Mouse (Mus musculus) lung, postnatal 25 days (tissue): ENCODE measurements around the gene Tpx2.

ENCODE experiments used
- DNase-seq: peaks from one replicate; pipeline ENCODE4 v3.0.0; 2022; ENCODE audit warnings: low spot score

Gene Tpx2

DNA sequence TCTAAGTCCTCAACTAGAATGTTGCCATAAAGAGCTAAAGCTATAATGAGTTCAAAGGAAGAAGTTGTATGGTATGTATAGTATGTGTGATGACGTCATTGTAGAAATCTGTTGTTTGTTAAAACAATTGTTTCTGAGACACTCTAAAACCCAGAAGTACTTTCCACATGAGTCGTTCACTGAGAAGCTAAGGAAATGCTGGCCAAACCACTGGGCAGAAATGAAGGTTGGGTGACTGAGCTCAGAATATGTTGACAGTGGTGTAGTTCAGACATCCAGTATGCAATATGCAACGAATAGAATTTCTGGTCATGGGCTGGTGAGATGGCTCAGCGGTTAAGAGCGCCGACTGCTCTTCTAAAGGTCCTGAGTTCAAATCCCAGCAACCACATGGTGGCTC lies 15.6 kb downstream of the Tpx2 start:
- no peak for DNase-seq

DNA sequence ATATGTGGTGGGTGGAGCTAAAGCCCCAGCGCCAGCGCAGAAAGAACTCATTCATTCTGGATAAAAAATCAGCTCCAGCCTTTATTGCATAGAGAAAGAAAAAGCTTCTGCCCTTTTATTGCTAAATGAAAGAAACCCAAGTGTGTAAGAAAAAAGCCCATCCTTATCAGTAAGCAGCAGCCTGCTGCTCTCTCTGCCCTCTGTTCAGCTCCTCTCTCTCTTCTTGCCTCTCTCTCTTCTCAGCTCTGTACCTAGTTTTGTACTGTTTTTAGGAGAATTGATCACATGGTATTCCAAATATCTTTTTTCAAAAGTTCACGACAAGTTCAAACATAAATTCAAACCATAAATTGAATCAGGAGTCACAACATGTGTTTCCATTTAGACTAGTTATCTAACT lies 30.5 kb downstream of the Tpx2 start:
- DNase-seq: no peak

DNA sequence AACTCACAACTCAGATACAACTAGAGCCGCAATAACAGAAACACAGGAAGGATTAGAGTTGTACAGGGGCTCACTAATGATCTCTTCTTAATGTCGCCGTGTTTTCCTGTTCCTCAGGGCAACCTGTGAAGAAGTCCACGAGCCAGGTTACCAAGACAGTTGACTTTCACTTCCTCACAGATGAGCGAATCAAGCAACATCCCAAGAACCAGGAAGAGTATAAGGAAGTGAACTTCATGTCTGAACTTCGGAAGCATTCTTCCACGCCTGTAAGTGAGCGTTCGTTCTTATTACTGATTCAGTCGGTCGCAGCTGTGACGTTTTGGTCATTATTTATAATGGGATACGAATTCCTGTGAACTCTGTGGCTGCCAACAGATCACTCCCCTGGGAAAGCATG lies 33.1 kb downstream of the Tpx2 start:
- no peak for DNase-seq

DNA sequence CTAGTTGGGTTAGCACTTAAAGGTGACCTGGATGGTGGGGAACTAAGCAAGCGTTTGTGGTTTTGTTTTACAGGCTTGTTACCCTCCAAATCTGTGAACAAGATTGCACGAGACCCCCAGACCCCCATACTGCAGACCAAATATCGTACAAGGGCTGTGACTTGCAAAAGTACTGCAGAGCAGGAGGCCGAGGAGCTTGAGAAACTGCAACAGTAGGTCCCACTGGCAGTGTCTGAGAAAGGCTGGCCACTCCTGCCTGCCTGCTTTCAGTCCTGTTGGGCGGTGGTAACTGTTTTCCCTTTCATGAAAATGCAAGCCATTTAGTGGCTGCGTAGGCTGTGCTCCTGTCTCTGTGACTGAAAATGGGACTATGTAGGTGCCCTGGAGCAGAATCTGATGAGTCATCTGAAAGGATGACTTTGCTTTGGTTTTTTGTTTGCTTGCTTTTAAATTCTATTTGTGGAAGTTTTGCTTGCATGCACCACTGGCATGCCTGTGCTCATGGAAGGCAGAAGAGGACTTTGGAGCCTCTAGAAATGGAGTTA lies 36.4 kb downstream of the Tpx2 start:
- no peak for DNase-seq

DNA sequence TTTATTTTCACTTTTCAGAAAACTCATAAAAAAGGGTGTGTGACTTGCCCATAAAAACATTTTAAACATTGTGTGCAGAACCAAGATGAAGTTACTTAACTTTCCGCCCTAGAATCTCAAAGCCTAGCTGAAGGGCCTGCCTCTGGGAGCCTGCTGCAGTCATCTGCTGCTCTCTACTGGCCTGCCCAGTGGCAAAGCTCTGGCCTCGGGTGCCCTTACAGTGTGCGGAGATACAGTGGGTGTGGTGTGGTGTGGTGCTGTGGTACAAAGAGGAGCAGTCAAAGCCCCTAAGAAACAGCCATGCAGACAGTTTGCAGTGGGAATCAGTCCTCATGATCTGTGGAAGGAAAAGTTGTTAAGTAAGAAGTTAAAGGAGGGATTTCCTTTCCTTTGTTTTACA lies 39.5 kb downstream of the Tpx2 start:
- no peak for DNase-seq

DNA sequence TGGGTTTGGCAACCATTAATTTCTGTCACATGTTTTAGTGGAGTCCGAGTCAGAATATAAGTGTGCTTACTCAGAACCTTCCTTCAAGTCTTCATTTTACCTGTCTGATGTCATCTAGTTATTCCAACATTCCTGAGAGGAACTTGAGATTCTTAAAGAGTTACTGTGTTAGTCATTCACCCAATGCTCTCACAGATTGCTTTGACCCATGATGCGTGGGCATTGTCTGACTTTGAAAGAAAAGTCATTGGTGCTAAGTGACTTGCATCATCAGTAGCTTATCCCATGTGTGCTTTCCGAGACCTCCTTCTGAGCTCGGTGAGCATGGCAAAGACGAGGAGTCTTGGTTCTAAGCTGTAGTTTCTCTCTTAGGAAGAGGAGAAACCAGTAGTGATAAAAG lies 41.0 kb downstream of the Tpx2 start:
- no peak for DNase-seq

DNA sequence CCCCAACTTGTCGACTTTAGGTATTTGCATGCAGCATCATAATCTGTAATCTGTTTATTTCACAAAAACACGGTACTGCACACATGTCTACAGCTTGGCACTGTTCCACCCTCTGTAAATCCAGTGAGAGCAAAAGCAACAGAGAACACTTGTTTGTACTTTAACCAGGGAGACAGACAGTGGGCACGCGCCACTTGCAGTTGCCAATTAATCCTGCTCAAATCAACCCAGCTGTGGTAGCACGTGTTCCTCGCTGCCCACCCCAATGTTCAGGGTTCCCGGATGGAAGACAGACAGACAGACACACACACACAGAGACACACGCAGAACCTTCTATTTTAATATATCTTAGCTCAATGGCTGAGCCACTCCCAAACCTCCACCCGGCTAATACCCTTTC lies 48.1 kb downstream of the Tpx2 start:
- DNase-seq: no peak

DNA sequence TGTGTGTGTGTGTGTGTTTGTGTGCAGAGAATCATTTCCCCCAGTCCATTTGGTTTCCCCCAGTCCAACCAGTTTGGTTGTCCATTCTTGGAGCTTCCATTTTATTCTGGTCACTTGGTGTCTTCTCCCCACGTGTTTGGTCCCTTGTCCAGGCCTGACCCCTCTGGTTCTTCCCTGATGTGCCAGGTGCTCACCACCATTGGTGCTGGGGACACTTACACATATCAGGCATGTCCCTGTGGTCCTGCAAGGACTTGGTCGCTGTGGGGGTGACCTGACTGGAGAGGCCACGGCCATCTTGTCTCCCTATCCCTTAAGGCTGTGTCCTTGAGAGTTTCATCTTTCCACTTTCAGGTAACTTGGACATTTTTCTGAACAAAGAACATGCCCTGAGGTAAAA lies 49.2 kb downstream of the Tpx2 start:
- DNase-seq: no peak

DNA sequence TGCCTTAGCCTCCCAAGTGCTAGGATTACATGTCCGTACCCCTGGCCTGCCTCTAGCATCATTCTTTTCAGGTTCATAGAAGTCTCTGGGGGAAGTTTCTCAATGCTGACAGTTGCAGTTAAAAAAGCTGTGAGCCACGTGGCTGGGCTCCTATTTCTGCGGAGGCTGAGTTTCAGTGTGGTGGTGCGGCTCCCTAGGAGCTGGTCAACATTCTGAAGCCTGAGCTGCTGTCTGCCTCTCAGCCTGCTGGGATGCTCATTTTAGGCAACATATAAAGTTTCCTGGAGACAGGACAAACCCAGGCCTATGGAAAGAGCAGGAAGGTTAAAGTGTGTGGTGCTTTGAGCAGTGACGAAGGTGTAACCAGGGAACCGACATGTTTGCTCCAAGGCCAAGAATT lies 51.2 kb downstream of the Tpx2 start:
- DNase-seq: no peak

DNA sequence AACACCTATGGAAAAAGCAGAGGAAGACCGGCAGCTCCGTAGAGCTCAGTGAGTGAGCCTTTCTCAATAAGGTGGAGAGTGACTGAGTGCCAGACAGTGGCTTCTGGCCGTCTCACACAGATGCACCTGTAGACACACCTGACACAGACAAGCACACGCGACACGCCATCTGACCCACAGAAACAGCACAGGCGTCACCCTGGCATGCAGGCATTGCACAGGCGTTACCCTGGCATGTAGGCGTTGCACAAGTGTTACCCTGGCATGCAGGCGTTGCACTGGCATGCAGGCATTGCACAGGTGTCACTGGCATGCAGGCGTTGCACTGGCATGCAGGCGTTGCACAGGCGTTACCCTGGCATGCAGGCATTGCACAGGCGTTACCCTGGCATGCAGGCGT lies 53.5 kb downstream of the Tpx2 start:
- DNase-seq: no peak

DNA sequence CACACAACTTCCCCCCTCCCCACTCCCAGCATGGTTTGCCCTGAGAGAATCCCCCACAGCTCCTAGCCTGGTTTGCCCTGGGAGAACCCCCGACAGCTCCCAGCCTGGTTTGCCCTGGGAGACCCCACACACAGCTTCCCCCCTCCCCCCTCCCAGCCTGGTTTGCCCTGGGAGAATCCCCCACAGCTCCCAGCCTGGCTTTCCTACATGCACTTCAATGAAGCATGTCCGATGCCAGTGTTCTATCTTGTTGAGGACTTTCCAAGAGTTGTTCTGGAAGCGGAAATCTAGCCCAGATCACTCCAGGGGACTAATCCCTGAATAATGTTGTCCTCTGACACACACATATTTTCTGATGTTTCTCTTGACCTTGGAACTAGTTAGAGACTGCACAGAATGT lies 54.9 kb downstream of the Tpx2 start:
- no peak for DNase-seq

DNA sequence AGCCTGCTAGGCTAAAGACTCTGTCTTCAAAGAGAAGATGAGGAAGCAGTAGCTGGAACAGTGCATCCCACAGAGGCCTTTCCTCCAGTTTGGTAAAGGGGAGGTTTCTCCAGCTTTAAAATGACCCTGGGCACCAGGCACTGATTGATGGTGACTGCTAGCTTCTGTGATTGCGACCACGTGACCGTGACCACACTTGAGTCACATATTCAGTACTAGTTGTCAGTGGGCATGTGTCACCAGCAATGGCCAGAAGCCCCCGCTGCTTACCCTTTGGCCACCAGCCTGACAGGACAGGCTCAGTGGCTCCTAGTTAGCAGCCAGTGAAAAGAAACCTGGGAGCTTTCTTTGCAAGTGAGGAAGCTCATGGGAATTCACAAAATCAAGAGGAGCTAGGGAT lies 55.8 kb downstream of the Tpx2 start:
- DNase-seq: peak; percentile 26

DNA sequence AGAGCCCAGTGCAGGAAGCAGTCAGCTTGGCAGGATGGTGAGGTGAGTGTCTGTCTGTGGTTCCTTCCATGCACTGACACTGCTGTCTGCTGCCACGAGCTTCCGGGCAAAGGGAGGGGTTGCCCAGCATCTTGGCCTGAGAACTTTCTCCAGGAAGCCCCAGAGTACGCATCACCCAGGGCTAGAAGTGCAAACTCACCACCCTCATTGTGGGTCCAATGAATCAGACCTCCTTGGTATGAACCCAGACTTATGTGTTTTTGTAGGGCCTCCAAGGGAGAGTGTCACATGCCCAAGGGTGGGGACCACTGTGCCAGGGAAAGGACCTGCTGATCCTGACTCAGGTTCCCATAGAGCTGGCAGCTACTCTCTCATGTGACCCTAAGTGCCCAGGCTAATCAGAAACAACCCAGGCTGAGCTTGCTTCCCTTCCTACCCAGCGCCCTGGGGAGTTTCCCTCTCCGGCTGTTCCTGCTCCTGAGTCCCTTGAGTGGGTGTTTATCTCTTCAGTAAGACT lies 56.4 kb downstream of the Tpx2 start:
- no peak for DNase-seq

DNA sequence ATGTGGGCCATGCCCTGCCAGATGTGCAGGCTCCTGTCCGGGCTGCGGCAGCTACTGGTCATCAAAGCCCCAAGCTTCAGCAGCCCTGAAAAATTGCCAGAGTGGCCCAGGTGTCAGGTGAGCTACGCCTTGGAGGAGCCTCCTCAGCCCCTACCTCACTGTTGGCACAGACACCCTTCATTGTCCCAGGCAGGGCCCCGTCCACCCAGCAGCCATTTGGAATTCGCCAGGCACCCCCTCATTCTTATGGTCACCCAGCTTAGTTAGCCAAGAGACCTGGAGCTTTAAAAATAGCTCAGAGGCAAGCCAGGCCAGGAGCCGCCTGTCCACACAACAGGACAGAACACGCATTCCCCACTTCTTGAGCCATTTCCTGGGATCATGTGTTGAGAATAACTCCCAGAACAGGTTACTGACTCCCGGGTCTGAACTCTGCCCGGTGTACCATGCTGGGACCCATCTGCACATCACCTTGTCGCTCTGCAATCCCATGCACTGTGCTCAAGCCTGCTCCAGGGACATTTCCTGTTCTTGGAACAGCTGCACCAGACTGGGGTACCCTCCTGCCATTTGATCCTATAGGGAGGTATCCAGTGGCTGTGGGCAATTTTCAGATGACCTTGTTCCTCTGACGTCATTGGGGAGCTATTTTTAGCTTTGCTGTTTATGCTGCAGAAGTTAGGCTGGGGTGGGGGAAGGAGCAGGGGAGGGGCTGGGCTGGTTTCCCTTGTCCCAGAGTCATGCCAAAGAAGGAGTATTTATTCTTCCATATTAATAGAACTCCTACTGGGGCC lies 57.5 kb downstream of the Tpx2 start:
- DNase-seq: no peak

DNA sequence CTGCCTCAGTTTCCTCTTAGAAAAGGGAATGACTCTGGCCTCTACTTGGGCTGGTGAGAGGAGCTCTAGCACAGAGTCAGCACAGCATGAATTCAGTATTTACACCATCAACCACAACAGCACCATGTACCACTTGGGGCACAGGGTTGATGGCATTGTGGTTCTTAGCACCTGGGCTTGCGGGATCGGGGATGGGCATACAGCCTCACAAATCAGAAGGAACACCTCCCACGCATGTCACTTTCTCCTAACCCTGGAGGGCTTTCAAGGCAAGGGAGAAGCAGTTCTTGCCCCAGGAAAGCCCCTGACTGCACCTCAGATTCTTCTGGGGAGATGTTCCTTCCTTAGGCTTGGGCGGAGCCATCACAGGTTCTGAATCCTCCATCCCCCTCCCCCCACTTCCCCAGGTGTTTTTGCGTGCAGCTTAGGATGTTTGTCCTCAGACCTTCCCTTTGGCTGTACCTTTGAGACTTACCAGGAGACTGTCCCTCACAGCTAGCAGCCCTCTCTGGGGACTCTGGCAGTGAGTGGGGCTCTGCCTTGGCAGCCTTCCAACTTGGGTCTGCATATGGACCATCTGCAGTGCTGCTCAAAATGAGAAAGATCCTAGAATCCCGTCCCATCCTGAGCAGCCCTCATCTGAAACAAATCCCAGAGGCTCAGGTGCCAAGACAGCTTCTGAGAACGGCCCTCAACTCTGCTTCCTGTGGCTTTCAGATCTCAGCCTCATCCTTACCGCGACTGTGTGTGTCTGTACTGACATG lies 58.7 kb downstream of the Tpx2 start:
- DNase-seq: no peak

DNA sequence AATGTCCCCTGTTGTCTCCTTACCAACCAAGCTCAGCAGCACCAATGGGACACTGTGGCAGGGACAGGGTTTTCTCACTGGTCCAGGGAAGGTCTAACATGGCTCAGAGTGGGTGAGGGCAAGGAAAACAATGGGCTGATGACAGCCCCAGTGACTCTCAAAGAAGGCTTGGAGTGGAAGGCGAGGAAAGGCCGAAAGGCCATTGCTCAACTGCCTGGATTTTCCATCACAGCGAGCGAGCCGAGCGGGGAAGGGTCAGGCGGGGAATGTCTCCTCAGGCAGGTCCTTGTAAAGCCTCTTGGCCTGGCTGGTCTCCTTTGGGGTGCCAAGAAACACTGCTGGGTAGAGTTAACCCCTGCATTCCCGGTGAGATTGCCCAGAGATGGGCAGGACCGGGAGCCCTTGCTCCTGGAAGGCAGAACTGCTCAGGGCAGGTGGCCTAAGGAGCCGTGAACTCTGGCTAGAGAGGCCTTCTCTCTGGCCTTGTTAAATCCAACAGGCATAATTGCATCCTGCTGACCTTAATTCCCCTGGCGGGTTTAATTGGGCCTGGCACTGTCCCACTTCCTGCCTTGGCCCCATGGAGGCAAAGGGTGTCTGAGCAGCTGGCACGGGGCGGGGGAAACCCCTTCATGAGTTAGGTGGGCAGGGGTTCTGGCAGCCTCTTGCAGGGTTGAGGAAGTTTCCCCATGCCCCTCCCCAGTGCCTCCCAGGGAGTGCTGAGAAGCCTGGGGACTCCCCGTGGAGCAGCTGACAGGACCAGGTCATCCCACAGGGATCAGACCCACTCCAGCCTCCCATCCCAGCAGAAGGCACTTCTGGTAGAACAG lies 59.6 kb downstream of the Tpx2 start:
- no peak for DNase-seq

DNA sequence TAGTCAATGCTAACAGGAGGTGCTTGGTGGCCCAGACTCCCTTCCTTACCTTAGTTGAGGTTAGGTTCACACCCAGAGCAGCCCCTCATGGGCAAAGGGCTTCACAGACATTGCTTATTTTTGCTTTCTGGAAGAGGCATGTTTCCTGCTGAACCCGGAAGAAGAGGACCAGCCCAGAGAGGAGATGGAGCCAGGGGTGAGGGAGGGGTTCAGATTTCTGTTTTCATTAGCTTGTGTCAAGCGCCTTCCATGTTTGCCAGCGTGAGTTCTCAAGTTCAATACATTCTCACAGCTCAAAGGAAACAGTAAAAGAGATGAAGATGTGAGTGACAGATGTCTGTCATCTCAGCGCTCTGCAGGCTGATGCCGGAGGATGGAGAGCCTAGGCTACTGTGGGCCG lies 62.1 kb downstream of the Tpx2 start:
- no peak for DNase-seq

DNA sequence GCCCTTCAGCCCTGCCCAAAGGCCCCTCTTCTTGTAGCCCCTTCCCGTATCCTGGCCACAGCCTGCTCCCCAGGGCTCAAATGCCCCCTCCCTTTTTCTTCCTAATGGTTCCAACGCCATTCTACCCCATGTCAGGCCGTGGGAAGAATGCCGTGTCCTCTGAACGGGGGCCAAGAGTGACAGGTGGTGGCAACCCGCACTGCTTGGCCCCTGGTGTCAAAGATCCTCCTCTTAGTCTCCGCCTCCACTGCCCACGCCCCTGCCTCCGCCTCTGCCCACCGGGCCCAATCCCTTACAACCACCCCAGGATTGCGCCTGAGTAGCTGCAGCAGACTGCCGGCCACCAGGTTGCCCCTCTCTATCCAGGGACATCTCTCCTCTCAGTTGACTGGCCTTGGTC lies 63.3 kb downstream of the Tpx2 start, which contains the start of gene Mylk2:
Mylk2 (plus strand) TSS at position 322 of the 400 bp plus-strand sequence.
- DNase-seq: no peak

DNA sequence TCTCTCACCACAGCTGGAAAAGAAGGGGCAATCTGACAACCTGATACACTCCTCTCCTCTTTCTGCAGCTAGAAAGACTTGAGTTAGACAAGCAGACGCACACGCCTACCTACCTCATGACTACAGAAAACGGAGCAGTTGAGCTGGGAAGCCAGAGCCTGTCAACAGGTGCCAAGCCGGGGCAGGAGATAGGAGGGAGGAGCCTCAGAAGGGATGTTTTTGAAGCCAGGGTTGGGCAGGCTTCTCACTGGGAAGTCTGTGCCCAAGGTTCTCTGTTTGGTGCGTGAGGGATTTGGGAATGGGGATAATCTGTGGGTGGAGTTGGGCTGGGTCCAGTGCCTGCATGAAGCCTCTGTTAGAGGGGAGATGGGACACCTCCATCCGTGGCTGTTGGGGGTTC lies 63.7 kb downstream of the Tpx2 start:
- DNase-seq: no peak

DNA sequence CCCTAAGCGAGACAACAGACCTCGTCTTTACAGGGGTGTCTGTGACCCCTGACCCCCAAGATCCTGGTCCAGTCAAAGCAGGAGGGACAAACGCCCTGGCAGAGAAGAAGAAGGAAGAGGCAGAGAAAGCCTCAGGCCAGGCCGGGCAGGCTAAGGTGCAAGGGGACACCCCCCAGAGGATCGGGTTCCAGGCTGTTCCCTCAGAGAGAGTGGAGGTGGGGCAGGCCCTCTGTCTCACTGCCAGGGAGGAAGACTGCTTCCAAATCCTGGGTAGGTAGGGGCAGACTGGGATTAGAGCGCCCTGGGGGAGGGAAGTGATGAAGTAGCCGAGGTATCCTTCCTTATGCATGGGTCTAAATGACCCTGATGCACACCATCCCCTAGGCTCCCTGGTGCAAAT lies 65.7 kb downstream of the Tpx2 start:
- DNase-seq: no peak

DNA sequence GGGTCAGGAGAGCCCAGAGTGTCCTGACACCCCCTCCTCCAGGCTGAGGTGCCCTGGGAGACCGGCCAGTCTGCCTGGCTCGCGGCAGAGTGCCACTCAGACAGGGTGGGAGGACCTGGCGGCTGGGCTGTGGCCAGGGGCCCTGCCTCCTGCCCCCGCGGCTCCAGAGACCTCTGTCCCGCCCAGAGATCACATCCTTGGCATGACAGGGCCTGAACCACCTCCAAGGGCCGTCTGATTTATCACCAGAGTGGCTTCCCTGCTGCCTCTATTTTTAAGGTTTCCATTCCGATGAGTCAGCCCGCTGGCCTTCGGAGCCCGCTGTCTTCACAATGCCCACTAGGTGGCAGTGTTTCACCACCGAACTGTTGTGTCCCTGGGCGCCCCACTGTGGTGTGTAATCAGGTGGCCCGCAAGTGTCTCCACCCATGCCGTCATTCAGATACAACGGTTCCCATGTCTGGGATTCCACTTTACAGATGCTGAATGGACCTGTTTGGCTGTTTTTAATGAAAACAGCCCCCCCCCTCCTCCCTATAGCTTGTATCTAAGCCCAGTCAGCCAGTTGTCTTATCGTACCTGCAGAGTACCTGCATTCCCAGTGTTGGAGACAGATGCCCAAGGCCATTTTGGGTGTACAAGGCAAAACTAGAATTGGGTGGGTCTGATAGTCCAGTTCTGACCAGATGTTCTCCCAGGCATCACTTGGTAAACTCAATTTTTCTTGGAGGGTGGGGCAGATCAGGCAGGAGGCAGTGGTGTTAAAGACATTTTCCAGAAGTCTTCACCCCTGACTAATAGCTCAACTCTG lies 66.8 kb downstream of the Tpx2 start:
- peak; percentile 77 for DNase-seq
